Mouse (Mus musculus): ENCODE measurements around the gene Soat2. TPM values are rescaled to one million over a fixed set of nuclear protein-coding genes. Genes with fewer than 3 reads are reported as not detected.

Gene Soat2
- total and polyA plus RNA-seq, 3 experiments = 0.28 to 10.4 (median 0.56) TPM

- Histone ChIP-seq H3K9me3 (replicated peaks; ENCODE audit: low read length) (no peaks in the 10 kb centered on the region), H3K4me3 (replicated peaks in 1 of 3; ENCODE audit: low read depth in 2 of 3, low read length in 2 of 3, poor library complexity in 1 of 3) (no peak overlapping the region), H3K79me2 (replicated peaks; ENCODE audit: control insufficient read depth, extremely low read depth, insufficient read depth, poor library complexity, severe bottlenecking) (no peaks in the 10 kb centered on the region), H3K36me3 (replicated peaks in 1 of 2; ENCODE audit: control insufficient read depth in 1 of 2, insufficient read depth in 1 of 2, low read length in 1 of 2) (peaks cover 0 to 4% of the 10 kb centered on the region in 2 experiments), H3K4me2 (ENCODE audit: insufficient read depth, low read depth, poor library complexity, severe bottlenecking) (no peak overlapping the region), H3K27me3 (replicated peaks) (peaks cover 87% of the 10 kb centered on the region), H3K27ac (ENCODE audit: insufficient read depth, low read depth) (no peak overlapping the region), H3K9ac (ENCODE audit: insufficient read depth, low read depth) (no peak overlapping the region), H3K4me1 (ENCODE audit: control insufficient read depth in 1 of 2, insufficient read depth in 2 of 2) (peaks cover 14 to 57% of the 10 kb centered on the region in 2 experiments)
- no peak for TF ChIP-seq NELFE (IDR thresholded peaks at IDR 0.05; ENCODE audit: low read depth, low read length)
- TF ChIP-seq IRF4 (IDR thresholded peaks at IDR 0.05; ENCODE audit: low read depth, low read length) = no peak
- TF ChIP-seq MAZ (IDR thresholded peaks at IDR 0.05; ENCODE audit: low read depth, low read length) = no peak
- no peak for TF ChIP-seq PAX5 (IDR thresholded peaks at IDR 0.05; ENCODE audit: low read length)
- no peak for TF ChIP-seq ETS1 (conservative IDR thresholded peaks at IDR 0.05; ENCODE audit: low read depth, low read length)
- TF ChIP-seq NRF1 (IDR thresholded peaks at IDR 0.05; ENCODE audit: low read depth, low read length) = no peak
- no peak for TF ChIP-seq RCOR1 (conservative IDR thresholded peaks at IDR 0.05; ENCODE audit: low read depth, low read length)
- TF ChIP-seq TCF12 (IDR thresholded peaks at IDR 0.05; ENCODE audit: low read depth, low read length) = no peak
- TF ChIP-seq CTCF (conservative IDR thresholded peaks at IDR 0.05 in 1 of 2, IDR thresholded peaks at IDR 0.05 in 1 of 2; ENCODE audit: low read depth in 2 of 2, low read length in 2 of 2) = no peak
- no peak for TF ChIP-seq E2F4 (IDR thresholded peaks at IDR 0.05; ENCODE audit: insufficient replicate concordance, low read depth, low read length)
- no peak for TF ChIP-seq JUND (conservative IDR thresholded peaks at IDR 0.05; ENCODE audit: low read depth, low read length)
- in situ Hi-C loops (cut with MboI; ENCODE audit: low pct_ligation_motif_present, low pct_unique_long_range_greater_than_20kb, low sequenced_read_pairs) (loop anchor here (5.0 kb wide), 1 partner anchor 33 kb away; the partner anchor contains the start of gene Spryd3), dilution Hi-C loops (cut with MboI; ENCODE audit: extremely low pct_ligation_motif_present, extremely low pct_unique_long_range_greater_than_20kb, low sequenced_read_pairs) (no loop called here)
- DNase-seq (ENCODE audit: extremely low read depth) = no peak
Measured at GRCm38 (mm10) chr15:102103947-102104555, 46.3 kb upstream of the Soat2 start.

- no peak overlapping the region for H3K27ac ChIP-seq (ENCODE audit: insufficient read depth, low read depth)
- DNase-seq (ENCODE audit: extremely low read depth) = no peak
- H3K4me3 ChIP-seq (replicated peaks in 1 of 3; ENCODE audit: low read depth in 2 of 3, low read length in 2 of 3, poor library complexity in 1 of 3) = no peak overlapping the region
Measured at GRCm38 (mm10) chr15:102105360-102105759, 45.0 kb upstream of the Soat2 start.

More at GRCm38 (mm10) chr15:102105360-102105759, 45.0 kb upstream of the Soat2 start:
- no peak overlapping the region for H3K9ac ChIP-seq (ENCODE audit: insufficient read depth, low read depth)
- H3K27me3 ChIP-seq (replicated peaks) = peaks cover 78% of the 10 kb centered on the region
- no peaks in the 10 kb centered on the region for H3K79me2 ChIP-seq (replicated peaks; ENCODE audit: control insufficient read depth, extremely low read depth, insufficient read depth, poor library complexity, severe bottlenecking)
- H3K36me3 ChIP-seq (replicated peaks in 1 of 2; ENCODE audit: control insufficient read depth in 1 of 2, insufficient read depth in 1 of 2, low read length in 1 of 2) = no peaks in the 10 kb centered on the region
- no peaks in the 10 kb centered on the region for H3K9me3 ChIP-seq (replicated peaks; ENCODE audit: low read length)
- in situ Hi-C loops (cut with MboI; ENCODE audit: low pct_ligation_motif_present, low pct_unique_long_range_greater_than_20kb, low sequenced_read_pairs) (no loop called here), dilution Hi-C loops (cut with MboI; ENCODE audit: extremely low pct_ligation_motif_present, extremely low pct_unique_long_range_greater_than_20kb, low sequenced_read_pairs) (no loop called here)
- H3K4me2 ChIP-seq (ENCODE audit: insufficient read depth, low read depth, poor library complexity, severe bottlenecking) = no peak overlapping the region
- H3K4me1 ChIP-seq (ENCODE audit: control insufficient read depth in 1 of 2, insufficient read depth in 2 of 2) = peaks cover 20 to 57% of the 10 kb centered on the region in 2 experiments
- TF ChIP-seq MXI1 (IDR thresholded peaks at IDR 0.05; ENCODE audit: low read depth, low read length) = no peak
- TF ChIP-seq GABPA (IDR thresholded peaks at IDR 0.05; ENCODE audit: insufficient replicate concordance, low read depth, low read length) = no peak
- no peak for TF ChIP-seq JUND (conservative IDR thresholded peaks at IDR 0.05; ENCODE audit: low read depth, low read length)
- no peak for TF ChIP-seq MAFK (IDR thresholded peaks at IDR 0.05; ENCODE audit: insufficient replicate concordance, low read length)
- no peak for TF ChIP-seq USF1 (IDR thresholded peaks at IDR 0.05; ENCODE audit: low read depth, low read length)
- TF ChIP-seq HCFC1 (IDR thresholded peaks at IDR 0.05; ENCODE audit: low read depth, low read length) = no peak
- no peak for TF ChIP-seq ETS1 (conservative IDR thresholded peaks at IDR 0.05; ENCODE audit: low read depth, low read length)

Measured in CH12.LX (cell line).